Mouse (Mus musculus) kidney, adult 9 months (tissue): ENCODE data around the gene Cep89.
A peak's percentile ranks its signal among the peaks of the same experiment; 100 is the strongest.

Experiments used
- DNase-seq: peaks from one replicate; pipeline ENCODE4 v3.0.0; 2022

Gene Cep89

DNA sequence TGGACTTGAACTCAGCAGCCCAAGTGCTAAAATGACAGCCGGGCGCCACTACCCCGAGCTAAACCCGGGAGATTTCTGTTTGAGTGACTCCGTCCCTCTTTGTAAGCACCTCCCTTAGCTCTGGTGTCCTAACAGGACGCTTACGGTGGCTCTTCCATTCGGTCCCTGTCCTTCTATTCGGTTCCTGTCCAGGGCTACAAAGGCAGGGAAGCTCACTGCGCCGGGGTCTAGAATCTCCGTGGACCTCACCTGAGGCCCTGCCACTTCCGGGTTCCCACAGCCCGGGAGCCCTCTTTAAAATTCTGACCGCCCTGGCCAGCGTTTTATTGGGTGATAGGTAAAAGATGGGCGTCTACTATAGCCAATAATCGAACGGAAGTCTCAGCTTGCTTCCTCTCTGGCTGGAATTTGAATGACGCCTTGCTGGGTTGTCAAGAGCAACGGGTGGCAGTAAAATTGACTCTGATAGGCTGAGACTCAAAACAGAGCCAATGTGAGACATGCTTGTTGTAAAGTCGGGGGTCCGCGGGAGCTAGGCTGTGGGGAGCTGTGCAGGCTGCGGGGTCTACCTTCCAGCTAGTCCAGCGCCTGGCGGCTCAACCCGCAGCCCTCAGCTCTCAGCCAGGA is at the start of gene Cep89, which contains the start of gene Faap24:
TSS of gene Cep89 (plus strand) at position 494 of the 627 bp plus-strand sequence.
TSS of gene Faap24 (minus strand) at position 295 of the 627 bp plus-strand sequence.
- peak; percentile 99 for DNase-seq

DNA sequence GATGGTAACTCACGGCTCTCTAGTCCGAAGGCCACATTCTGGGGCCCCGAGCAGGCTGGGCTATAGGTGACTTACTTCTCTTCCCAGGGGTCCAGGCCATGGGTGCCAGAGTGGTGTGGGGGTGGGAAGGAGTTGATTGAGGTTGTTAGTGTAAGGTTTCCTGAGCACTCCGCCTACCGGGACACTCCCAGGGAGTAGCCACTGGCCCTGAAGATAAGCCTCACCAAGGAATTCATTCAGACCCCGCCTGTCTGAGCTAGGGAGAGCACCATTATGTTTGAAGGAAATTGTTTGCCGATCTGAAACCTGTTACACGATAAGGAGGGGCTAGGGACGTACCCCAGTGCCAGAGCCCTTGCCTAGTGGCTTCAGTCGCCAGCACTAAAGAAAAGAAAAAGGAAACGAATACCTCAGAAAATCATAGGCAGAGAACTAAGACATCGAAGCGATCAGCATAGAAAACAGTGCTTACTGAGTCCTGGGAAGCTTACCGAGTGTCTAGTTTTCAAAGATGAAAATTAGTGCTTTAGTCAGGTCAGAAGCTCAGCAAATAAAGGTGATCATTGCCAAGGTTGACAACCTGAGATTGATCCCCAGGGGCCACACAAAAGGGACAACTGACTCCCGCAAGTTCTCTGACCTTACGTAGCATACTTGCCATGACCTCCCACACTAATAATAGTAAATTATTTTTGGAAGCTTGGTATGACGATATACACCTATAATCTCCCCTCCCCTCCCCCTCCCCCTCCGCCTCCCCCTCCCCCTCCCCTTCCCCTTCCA is 48.7 kb upstream of the Cep89 start:
- DNase-seq: no peak

DNA sequence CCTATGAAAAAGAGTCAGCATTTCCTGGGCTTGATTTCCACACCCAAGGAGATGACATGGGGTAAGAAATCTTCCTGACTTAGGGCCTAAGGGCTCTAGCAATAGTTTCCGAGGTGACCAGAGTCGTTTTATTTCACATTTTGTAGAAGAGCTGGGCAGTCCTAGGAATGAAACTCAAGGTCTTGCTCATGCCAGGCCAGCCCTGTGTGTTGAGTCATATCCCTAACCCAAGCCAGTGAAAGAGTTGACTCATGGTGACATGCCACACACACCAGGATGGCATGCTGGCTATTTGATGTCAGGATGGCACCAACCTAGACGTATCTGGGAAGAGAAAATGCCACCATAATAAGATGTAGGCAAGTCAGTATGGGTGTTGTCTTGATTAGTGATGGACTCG is 47.8 kb upstream of the Cep89 start:
- DNase-seq: no peak

DNA sequence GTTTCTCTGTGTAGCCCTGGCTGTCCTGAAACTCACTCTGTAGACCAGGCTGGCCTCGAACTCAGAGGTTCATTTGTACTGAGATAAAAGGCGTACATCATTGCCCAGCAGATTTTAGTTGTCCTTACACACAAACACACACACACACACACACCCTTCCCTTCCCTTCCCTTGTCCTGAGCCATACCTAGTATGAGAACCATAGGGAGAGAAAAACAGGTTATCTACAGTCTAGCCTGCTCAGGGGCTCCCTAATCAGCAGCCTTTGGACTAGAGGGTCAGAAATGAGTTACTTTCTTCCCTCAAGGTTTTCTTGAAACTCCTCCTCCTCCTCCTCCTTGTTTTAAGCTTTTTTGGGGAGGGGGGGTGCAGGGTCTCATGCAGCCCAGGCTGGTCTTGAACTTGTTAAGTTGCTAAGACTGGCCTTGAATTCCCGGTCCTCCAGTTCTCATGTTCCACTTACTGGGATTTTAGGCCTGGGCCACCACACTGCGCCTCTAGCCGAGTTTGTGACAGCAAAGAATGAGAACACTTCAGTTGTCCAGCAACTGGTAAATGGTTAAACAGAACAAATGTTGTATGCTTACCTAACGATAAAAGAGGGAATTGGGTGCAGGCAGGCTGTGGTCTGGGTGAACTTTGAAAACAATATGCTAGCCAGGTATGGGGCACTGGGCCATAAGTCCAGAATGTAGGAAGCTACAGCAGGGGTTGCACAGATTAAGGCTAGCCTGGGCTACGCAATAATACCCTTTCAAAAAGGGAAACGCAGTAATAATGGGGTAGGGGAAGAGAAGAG is 46.8 kb upstream of the Cep89 start:
- DNase-seq: peak; percentile 62

DNA sequence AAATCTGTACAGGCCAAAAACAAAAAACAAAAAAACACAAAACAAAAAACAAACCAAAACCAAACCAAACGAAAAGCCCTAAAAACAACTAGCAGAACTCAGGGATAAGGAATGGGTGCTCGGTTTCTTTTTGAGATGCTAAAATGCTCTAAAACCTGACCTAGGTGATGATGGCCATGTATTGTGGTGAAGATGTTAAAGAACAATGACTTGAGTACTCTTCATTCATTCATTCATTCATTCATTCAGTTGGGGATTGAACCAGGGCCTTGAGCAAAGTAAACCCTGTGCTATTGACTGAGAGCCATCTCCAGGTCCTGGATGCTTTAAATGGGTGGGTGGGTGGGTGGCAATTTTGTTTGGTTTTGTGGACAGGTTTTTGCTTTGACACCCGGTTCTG is 45.7 kb upstream of the Cep89 start:
- DNase-seq: no peak

DNA sequence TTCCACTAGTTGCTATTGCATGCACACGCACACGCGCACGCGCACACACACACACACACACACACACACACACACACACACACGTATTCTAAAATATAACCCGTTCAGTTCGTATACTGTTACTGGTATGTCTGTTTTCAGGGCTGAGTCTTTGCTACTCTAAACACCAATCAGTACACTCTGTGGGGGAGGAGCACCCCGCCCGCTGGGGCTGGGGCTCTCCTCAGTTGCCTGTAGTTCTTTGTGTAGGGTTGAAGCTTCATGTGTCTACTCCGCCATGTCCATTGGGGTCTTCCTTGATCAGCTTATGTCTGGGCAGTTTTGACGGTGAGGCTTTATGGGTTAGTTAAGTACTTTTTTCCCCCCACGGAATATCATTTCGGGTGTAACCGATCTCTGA is 43.5 kb upstream of the Cep89 start:
- no peak for DNase-seq

DNA sequence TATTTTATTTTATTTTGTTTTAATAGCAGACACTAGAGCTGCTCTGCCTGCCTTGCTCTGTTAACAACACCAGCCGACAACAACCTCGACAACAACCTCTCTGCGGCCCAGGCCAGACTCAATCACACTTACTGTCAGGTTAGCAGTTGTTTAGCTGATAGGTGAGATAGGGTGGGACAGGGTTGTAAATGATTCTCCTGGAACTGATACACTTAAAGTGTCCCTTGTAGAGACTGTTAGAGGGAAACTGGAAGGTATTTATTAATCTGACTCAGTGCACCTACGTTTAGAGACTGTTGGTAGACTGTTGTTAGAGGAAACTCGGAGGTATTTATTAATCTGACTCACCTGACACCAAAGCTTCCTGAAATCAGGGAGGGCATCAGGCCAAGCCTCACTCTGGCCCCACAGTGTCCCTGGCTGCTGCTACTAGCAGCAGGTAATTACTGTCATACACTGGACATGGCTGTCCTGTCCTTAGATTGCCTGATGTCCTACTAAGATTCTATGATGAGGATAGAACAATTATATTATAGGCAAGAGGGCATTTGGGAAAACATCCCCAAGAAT is 41.4 kb upstream of the Cep89 start:
- DNase-seq: peak; percentile 74

DNA sequence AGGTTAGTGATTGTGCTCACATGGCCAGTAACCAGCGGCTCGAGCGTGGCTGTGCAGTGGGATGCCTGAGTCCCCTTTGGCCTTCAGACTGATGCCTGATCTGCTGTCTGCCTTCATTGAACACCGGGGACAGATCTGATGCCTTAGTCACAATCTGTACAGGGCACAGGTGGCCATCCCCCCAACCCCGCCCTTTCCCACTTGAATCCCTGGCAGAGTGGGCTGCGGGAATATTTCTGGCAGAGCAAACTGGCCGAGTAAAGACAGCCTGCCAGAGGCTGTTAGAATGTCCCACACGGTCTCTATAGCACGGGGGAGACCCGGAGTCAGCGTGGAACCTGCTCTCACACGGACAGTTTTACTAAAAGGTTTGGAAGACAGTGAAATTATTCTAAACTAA is 39.2 kb upstream of the Cep89 start:
- DNase-seq: no peak

DNA sequence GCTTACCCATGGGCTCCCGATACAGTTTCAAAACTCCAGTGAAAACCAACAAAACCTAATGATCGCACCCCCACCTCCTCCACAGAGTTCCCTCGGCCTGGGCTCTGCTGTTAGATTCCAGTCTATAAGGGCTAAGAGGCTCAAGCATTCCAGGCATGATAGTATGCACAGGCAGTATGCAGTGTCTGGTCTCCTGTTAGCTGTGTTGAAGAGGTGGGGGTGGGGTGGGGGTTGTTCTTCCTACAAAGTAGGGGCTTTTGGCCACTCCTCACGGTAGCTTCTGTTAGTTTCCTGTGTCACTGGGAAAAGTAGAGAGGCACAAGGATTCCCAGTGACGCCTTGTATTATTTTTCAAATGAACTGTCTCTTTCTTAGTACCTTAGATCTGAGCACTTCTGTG is 34.6 kb upstream of the Cep89 start:
- DNase-seq: no peak

DNA sequence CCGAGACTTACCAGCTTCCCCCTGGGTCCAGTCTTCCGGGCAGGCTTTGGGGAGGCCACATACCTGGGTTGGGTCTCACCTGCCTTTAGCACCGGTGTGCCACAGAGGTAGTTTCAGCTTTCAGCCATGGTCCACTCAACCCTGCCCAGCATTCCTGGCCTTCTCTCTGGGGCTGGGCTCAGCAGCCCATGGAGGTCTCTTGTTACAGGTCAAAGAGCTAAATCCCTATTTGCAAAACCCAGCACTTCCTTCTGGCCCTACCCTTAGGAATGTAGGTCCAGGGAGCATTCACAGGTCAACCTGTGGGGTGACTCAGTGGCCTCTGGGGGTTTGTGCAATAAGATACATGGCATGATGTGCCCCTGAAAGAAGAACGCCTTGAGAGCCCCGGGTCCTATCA is 34.0 kb upstream of the Cep89 start:
- DNase-seq: peak; percentile 43

DNA sequence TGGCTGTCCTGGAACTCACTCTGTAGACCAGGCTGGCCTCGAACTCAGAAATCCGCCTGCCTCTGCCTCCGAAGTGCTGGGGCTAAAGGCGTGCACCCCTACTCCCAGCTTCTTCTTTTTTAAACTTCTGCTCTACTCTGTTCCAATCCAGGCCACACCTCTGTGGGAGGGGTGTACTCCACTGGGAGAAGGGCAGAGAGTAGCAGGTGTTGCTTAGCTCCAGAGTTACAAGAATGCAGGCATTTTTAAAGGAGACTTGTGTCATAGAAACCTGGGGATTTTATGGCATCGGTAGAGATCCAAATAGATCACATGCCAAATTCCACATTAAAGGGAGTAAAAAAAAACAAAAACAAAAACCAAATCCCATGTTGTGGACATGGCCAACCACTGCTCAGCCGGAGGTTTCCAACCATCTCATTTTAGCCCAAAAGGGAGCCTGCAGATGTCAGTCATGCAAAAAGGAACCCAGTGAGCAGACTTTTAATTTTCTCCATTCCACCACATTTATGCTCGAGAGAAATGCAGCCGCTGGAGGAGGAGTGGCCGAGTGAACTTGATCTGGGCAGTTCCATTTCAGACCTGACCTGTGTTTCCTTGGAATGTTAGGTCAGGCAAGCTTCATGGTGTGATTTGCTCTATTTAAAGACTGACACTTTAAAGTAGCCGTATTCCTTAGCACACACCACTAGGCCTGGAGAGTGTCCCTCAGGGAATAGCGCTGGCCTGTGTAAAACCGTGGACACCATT is 31.5 kb upstream of the Cep89 start:
- peak; percentile 57 for DNase-seq

DNA sequence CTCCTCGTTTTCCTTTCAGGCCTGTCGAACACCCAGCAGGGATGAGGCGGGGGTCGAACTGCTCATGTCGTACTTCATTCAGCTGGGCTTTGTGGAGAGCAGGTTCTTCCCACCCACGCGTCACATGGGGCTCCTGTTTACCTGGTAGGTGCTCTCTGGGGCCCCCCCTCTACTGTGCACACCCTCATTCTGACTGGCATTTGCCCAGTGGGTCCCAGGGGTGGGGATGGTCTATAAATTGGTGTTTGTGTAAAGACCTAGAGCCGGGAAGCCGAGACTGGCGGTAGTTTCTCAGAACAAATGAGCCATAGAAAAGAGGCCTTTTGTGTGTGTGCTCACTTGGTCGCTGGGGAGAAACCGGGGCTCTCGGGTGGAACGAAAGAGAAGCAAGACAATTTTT is 25.7 kb upstream of the Cep89 start:
- no peak for DNase-seq

DNA sequence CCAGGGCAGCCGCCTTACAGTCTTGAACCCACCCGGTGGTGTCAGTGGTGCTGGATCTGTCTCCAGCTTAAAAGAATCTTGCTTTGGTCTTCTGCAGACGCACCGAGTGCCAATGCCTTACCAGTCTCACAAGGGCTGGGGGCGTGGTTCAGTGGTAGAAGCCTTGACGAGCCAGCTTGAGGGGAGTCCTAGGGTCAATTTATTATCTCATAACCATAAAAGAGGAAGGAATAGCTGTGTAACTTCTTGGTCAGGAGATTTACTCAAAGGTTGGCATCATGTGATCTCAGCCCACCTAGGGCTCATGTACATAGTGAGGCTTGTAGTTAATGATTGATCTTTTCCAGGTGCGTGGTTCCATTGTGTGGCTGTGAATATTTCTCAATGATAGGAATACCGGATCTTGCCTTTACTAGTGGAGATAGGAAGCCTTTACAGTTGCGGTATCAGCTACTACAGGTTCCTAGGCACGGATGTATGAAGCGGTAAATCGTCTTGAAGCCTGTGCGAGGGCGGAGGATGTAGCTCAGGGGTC is 24.3 kb upstream of the Cep89 start:
- DNase-seq: no peak

DNA sequence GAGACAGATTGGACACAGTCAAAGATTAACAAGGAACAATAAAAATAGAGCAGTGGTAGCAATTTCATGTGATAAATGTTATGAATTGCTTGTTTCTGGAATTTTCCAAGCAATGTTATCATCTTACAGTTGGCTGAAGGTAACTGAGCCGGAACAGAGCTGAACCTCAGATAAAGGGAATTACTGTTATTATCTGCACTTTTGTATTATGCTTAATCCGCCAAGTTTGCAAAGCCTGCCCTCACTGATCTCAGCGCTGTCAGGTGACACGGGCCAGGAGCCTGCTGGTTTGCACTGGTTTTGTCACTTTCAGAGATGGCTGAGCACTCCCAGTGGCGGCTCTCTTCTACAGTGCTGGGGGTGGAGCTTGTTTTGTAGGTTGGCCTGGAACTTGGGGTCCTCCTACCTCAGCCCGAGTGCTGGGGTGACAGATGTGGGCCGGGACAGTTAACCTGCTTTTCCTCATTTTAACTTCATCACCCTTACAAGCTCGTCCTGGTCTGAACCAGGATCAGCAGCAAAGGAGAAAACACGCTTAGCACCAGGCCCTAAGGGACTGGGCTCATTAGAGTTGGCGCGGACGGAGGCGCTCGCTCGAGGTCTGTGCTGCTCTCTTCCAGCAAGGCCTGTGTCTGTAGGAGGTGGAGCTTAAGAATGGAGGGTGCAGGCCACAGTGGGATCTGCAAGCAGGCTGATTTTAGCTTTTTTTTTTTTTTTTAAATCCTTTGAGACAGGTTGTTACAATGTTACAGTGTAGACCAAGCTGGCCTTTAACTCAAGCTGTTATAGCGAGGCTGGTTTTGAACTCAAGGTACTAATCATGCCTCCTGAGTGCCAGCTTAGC is 23.5 kb upstream of the Cep89 start:
- DNase-seq: peak; percentile 69

DNA sequence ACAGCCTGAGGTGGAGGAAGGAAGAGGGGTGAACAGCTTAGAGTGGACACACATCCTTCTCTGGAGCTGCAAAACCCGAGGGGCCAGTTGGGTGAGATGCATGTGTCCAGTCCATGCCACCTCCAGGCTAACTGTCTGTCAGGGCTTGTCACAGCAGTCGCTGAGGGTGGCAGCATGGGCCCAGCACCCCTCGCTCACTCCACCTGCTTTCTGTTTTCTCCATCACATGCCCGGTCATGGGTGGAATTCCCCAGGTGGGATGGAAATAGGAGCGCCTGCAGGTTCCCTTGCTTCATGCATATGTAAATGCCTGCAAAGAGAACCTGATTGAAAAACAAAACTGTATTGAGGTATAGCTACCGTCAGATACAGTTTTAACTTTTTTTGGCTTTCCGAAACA is 22.6 kb upstream of the Cep89 start:
- peak; percentile 47 for DNase-seq

DNA sequence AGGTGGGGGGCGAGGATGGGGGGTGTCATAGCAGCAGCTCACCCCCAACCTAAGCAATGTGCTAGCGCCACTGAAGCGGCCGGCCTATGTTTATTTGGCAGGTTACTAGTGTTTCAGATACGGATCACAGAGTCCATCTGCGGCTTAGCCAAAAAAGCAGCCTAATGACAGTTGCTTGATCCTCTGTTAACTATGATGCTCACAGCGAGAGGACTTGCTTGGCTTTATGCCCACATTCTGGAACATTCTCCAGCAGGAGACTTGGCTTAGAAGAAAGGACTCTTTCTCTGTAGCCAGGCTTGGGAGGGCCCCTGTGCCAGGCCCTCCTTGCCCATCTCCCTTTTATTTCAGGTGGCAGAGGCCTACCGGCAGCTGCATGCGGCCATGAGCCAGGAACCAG is 20.2 kb upstream of the Cep89 start:
- peak; percentile 71 for DNase-seq

DNA sequence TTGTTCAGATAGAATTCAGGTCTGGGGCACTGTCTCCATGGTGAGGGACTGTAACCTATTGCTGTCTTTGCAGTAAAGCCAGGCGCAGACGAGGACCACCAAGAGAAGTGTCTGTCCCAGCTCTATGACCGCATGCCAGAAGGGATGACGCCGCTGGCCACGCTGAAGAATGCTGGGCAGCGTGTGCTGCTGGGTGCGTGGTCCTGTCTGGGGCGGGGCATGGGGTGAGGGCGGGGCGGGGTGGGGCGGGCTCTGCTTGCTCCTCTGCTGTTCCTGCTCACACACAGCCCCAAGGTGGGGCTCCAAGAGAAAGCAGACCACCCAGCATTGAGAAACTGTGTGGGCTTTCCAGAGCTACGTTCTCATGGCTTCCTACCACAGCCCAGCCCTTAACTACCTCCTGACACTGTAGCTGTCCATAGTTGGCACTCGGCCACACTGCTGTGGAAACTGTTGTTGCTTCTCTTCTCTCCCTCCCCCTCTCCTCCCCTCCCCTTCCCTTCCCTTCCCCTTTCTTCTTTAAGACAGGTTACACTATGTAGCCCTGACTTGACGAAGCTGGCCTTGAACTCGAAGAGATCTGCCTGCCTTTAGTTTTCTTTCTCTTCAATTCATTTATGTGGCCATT is 17.2 kb upstream of the Cep89 start:
- no peak for DNase-seq

DNA sequence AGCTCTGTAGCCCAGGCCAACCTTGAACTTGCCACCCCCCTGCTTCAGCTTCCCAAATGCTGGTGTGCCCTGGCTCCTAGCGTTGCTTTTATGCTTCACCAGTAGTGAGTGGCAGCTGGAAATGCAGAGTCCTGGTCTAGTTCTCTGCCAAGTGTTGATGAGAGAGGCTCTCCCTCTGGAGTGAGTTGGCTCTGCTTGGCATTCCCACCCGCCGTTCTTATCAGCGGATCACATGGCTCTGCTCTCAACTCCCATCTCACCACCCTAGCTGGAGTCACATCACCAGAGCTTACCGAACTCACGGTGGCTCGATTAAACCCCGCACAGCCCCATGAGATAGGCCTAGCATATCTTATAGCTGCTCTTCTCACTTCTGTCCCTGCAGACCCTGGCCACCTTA is 16.5 kb upstream of the Cep89 start:
- no peak for DNase-seq

DNA sequence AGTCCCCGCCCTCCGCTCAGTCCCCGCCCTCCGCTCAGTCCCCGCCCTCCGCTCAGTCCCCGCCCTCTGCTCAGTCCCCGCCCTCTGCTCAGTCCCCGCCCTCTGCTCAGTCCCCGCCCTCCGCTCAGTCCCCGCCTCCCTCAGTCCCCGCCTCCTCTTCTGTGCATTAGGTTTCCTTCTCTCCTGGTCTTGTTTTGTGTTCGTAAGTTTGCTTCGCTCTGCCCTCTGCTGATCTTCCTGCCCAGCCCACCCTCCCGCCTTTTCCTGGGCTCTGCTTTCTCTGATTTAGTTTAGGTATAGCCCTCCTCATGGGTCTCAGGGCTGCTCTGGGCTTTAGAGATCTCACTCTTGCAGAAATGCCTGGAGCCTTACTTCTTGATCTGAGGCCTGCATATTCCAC is 15.0 kb upstream of the Cep89 start:
- DNase-seq: no peak

DNA sequence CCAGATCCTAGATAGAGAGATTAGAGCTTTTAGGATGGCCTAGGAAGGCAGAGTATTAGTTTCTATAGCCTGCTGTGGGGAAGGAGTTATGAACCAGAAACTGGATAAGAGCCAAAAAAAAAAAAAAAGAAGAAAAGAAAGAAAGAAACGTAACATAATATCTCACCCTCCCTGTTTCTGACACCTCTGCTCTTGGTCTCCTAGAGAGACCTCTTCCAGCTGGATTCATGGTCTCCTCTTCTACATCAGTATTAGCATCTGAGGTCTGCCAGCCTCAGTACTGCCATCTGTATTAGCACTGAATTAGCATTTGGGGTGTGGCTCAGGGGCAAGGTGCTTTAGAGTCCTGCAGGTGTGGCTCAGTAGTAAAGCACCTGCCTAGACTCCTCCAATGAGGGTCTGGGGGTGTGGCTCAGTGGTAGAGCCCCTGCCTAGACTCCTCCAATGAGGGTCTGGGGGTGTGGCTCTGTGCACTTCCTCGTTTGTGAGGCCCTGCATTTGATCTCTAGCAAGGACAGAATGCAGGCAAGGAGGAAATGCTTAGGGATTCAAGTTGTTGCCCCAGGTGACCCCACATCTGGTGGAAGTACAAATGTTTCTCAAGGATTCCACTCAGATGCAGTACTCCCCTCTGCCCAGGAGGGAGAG is 14.0 kb upstream of the Cep89 start:
- DNase-seq: no peak
